Mouse (Mus musculus) heart, postnatal 0 days (tissue): ENCODE measurements at regions not wholly inside any gene's neighbourhood (a gene's known extent, or its start where the extent isn't known, plus 50 kb on each side); places are given as distances from the start of the nearest gene placed in this dataset.

Experiments
- ATAC-seq: fragments of 200-750 bp; cut with Nextera tagmentation; 2 replicates; pipeline ENCODE4 v1.8.0; 2017; ENCODE audit warnings: low read depth, moderate number of reproducible peaks, moderate library complexity; ENCODE audit not compliant: insufficient read depth
- DNase-seq: peaks from one replicate; pipeline ENCODE4 v3.0.0-alpha.2; 2016; ENCODE audit warnings: low spot score
- H3K27ac ChIP-seq: fragments of 300-500 bp; sonication (generic); 2 replicates; pipeline ENCODE4 v1.5.1; 2014; ENCODE audit warnings: low read depth, mild to moderate bottlenecking
- H3K27me3 ChIP-seq: fragments of 300-500 bp; sonication (generic); 2 replicates; pipeline ENCODE4 v1.6.1; 2014; ENCODE audit warnings: low read length, mixed read lengths; ENCODE audit not compliant: control insufficient read depth, insufficient read depth
- H3K36me3 ChIP-seq: fragments of 300-500 bp; sonication (generic); replicated peaks from 2 replicates; pipeline ENCODE4 v1.6.1; 2014; ENCODE audit warnings: low read length, mixed read lengths; ENCODE audit not compliant: control insufficient read depth, insufficient read depth
- H3K4me1 ChIP-seq: fragments of 300-500 bp; sonication (generic); 2 replicates; pipeline ENCODE4 v1.6.1; 2014; ENCODE audit warnings: antibody characterized with exemption; ENCODE audit not compliant: control insufficient read depth, insufficient read depth
- H3K4me2 ChIP-seq: fragments of 300-500 bp; sonication (generic); 2 replicates; pipeline ENCODE4 v1.6.1; 2014; ENCODE audit warnings: low read depth, mild to moderate bottlenecking, low read length, moderate library complexity
- H3K4me3 ChIP-seq: fragments of 300-500 bp; sonication (generic); 2 replicates; pipeline ENCODE4 v1.5.1; 2014; ENCODE audit warnings: low read depth, low read length
- H3K9ac ChIP-seq: fragments of 300-500 bp; sonication (generic); replicated peaks from 2 replicates; pipeline ENCODE4 v1.6.1; 2014; ENCODE audit warnings: low read depth, low read length, mixed read lengths
- H3K9me3 ChIP-seq: fragments of 300-500 bp; sonication (generic); replicated peaks from 2 replicates; pipeline ENCODE4 v1.6.1; 2016; ENCODE audit warnings: low read length; ENCODE audit not compliant: control insufficient read depth
- CTCF ChIP-seq: IDR thresholded peaks from 2 replicates; pipeline ENCODE4 v1.5.1; 2016; ENCODE audit warnings: antibody characterized with exemption, control low read depth, low read depth
- EP300 ChIP-seq: IDR thresholded peaks from 2 replicates; pipeline ENCODE4 v1.6.1; 2016; ENCODE audit warnings: antibody characterized with exemption, low read depth
- WGBS: fragments of 180-500 bp; shearing (Covaris S2); extraction: QIAGEN DNeasy Blood & Tissue Kit; methylation state at CpG from one replicate; pipeline ENCODE4 v1.1.7; 2014; 5-methylcytosine and 5-hydroxymethylcytosine counted together

GRCm38 (mm10) chr10:70365504-70365903 lies 74.8 kb upstream of the Fam13c start:
- Histone ChIP-seq H3K27ac (no peak overlapping the region), H3K4me2 (no peak overlapping the region), H3K9me3 (no peaks in the 10 kb centered on the region), H3K36me3 (no peaks in the 10 kb centered on the region), H3K9ac (no peak overlapping the region), H3K4me3 (no peak overlapping the region), H3K27me3 (no peaks in the 10 kb centered on the region), H3K4me1 (no peaks in the 10 kb centered on the region)
- WGBS: 82% methylated on average over 9 of the region's 9 CpGs
- TF ChIP-seq CTCF: no peak
- no peak for TF ChIP-seq EP300
- DNase-seq (no peak), ATAC-seq (no peak)

DNA sequence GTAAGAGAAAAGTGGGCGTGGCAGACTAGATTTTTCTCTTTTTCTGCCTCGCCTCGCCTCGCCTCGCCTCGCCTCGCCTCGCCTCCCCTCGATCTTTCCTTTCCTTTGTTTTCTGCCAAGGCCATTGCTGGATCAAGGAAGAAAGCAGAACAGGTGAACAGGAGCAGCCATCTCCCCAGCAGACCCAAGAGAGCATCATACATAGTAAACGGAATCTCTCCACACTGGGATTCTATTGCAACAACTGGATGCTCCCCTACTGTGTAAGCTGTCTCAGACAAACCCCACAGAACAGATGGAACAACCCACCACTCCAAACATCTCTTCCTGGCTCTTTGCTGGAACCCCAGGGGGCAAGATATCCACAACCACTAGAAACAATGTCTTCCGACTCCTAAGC lies 72.4 kb upstream of the Fam13c start:
- TF ChIP-seq CTCF (no peak), EP300 (no peak)
- WGBS: 72% methylated on average over 11 of the region's 11 CpGs
- no peaks in the 10 kb centered on the region for H3K4me1 ChIP-seq
- H3K36me3 ChIP-seq: no peaks in the 10 kb centered on the region
- ATAC-seq: no peak
- H3K27me3 ChIP-seq: no peaks in the 10 kb centered on the region
- no peak overlapping the region for H3K27ac ChIP-seq
- DNase-seq: no peak
- H3K9me3 ChIP-seq: no peaks in the 10 kb centered on the region
- H3K9ac ChIP-seq: no peak overlapping the region
- H3K4me3 ChIP-seq: no peak overlapping the region
- H3K4me2 ChIP-seq: no peak overlapping the region

- no peaks in the 10 kb centered on the region for H3K27me3 ChIP-seq
- DNase-seq (peak; percentile 46), ATAC-seq (peak; percentile 39; the same call in 1 of the 2 replicates)
- H3K4me1 ChIP-seq: no peaks in the 10 kb centered on the region
- H3K9ac ChIP-seq: no peak overlapping the region
- 26% methylated on average over 7 of the region's 7 CpGs for WGBS
- H3K9me3 ChIP-seq: no peaks in the 10 kb centered on the region
- TF ChIP-seq EP300 (no peak), CTCF (peak; percentile 74)
- no peak overlapping the region for H3K4me2 ChIP-seq
- H3K36me3 ChIP-seq: no peaks in the 10 kb centered on the region
- H3K27ac ChIP-seq: no peak overlapping the region
- no peak overlapping the region for H3K4me3 ChIP-seq
Measured at GRCm38 (mm10) chr10:70368685-70369084, 71.6 kb upstream of the Fam13c start.

DNA sequence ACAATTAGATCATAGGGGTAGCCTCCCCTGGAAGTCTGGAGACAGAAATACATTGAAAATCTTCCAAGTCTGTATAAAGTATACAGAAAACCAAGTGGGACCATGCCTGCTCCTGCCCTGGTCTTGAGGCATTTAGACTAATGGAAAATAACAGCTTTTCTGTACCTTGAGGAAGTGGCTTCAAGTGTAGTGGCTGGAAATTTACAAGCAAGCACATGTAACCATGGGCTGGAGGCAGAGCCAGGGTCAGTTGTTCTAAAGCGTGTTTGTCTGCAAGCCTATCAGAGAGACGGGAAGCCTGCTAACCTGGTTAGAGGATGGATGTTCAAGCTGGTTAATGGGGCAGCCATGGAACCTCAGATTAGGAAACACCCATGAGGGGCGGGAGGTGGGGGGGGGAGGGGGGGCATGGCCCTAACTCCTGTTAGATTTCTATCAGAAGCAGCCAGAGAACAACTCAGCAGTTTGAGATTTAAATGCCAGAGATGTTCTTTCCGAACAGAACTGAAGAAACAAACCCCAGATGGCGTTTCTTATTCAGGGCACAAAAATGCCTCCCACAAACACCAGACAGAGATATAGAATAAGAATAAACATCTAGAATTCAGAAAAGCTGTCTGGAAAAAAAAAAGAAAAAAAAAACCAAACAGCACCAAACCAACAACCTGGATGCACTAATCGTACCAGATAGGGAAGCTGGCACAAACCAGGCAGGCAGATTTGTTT lies 67.7 kb upstream of the Fam13c start:
- Histone ChIP-seq H3K36me3 (no peaks in the 10 kb centered on the region), H3K27ac (no peak overlapping the region), H3K9me3 (no peaks in the 10 kb centered on the region), H3K4me2 (no peak overlapping the region), H3K4me1 (no peaks in the 10 kb centered on the region), H3K4me3 (no peak overlapping the region), H3K27me3 (no peaks in the 10 kb centered on the region), H3K9ac (no peak overlapping the region)
- TF ChIP-seq EP300 (no peak), CTCF (no peak)
- WGBS: 74% methylated on average over 6 of the region's 6 CpGs
- no peak for ATAC-seq
- DNase-seq: no peak

DNA sequence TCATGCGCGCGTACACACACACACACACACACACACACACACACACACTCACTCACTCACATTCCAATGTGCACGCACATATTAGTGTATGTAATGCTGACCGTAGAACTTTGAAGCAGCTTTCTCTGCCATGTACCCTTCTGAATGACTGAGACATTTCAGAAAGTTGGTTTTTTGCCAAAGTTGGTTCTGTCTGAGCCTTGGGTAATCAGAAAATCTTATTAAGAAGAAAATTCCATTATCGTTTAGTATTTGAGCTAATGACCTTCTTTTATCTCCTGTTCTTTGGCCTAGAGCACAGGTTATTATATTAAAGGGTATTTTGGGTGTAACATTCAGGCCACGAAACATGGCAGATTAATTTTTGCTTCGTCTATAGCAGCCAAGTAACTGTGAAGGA lies 67.1 kb upstream of the Fam13c start:
- H3K9me3 ChIP-seq: no peaks in the 10 kb centered on the region
- no peak overlapping the region for H3K9ac ChIP-seq
- DNase-seq (no peak), ATAC-seq (no peak)
- TF ChIP-seq EP300: no peak
- TF ChIP-seq CTCF: no peak
- 85% methylated on average over 8 of the region's 8 CpGs for WGBS
- no peaks in the 10 kb centered on the region for H3K36me3 ChIP-seq
- H3K4me3 ChIP-seq: no peak overlapping the region
- H3K4me2 ChIP-seq: no peak overlapping the region
- no peaks in the 10 kb centered on the region for H3K27me3 ChIP-seq
- H3K4me1 ChIP-seq: no peaks in the 10 kb centered on the region
- no peak overlapping the region for H3K27ac ChIP-seq

- ATAC-seq (no peak), DNase-seq (no peak)
- Histone ChIP-seq H3K27me3 (no peaks in the 10 kb centered on the region), H3K27ac (no peak overlapping the region), H3K9ac (no peak overlapping the region), H3K4me1 (no peaks in the 10 kb centered on the region; the same call in 1 of the 2 replicates), H3K4me3 (no peak overlapping the region), H3K9me3 (no peaks in the 10 kb centered on the region), H3K4me2 (no peak overlapping the region), H3K36me3 (no peaks in the 10 kb centered on the region)
- WGBS: 76% methylated on average over 5 of the region's 5 CpGs
- TF ChIP-seq CTCF (no peak), EP300 (no peak)
Measured at GRCm38 (mm10) chr10:70373836-70374235, 66.4 kb upstream of the Fam13c start.
